Mouse (Mus musculus) spleen, postnatal 10 days (tissue): ENCODE measurements around the gene Iqcf1.

ENCODE experiments used
- DNase-seq, 2 experiments: peaks; one replicate each; pipeline ENCODE4 v3.0.0; 2021 to 2022; ENCODE audit warnings: low spot score in 2 of 2

Gene Iqcf1

GRCm38 (mm10) chr9:106499667-106500066 lies at the start of gene Iqcf1:
TSS of gene Iqcf1 (plus strand) at chr9:106499967.
- no peak for DNase-seq

- DNase-seq, result no peak
These were observed 49.1 kb upstream of the Iqcf1 start for GRCm38 (mm10) chr9:106450661-106451060.

DNA sequence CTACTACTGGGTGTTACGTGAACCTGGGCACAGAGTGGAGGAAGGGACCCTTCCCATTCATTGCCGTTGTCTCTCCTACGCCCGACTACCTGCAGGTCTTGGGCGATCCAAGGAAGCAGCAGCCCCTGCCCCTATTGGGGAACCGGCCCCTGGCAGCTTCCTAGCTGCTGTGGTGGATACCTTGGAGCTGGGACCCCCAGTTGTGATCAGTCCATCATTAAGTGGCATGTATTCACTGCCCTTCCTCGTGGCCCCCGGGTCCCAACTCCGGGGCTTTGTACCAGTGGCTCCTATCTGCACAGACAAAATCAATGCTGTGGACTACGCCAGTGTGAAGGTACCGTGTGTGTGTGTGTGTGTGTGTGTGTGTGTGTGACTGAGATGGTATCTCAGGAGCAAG lies 48.5 kb upstream of the Iqcf1 start:
- DNase-seq, result no peak

- DNase-seq, result no peak
These were observed 47.9 kb upstream of the Iqcf1 start for GRCm38 (mm10) chr9:106451899-106452298.

- DNase-seq, result no peak
These were observed 47.4 kb upstream of the Iqcf1 start for GRCm38 (mm10) chr9:106452351-106452750.

DNA sequence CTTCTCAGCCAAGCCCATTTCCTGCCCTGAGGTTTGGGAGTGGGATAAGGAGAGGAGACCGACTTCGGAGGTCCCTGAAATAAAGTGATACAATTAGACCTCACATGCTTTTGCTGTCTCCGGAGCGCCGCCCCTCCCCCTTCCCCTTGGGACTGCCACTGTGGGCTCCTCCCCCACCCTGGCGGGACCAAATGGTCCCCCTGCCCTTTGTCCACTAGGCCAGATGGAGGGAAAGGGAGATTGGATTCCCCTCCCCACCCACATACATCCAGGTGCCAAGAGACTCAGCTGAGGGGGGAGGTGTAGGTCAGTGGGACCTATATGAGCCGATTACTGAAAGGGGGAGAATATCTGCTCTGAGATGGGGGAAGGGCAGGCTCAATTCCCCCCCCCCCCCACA lies 46.9 kb upstream of the Iqcf1 start:
- no peak for DNase-seq

- peak; percentile 37 to 40 for DNase-seq
These were observed 46.3 kb upstream of the Iqcf1 start, which contains the start of gene Pcbp4 for GRCm38 (mm10) chr9:106453271-106454070. TSS of gene Pcbp4 (plus strand) at chr9:106453291.

GRCm38 (mm10) chr9:106454071-106454761 lies 45.6 kb upstream of the Iqcf1 start:
- DNase-seq, result no peak

DNA sequence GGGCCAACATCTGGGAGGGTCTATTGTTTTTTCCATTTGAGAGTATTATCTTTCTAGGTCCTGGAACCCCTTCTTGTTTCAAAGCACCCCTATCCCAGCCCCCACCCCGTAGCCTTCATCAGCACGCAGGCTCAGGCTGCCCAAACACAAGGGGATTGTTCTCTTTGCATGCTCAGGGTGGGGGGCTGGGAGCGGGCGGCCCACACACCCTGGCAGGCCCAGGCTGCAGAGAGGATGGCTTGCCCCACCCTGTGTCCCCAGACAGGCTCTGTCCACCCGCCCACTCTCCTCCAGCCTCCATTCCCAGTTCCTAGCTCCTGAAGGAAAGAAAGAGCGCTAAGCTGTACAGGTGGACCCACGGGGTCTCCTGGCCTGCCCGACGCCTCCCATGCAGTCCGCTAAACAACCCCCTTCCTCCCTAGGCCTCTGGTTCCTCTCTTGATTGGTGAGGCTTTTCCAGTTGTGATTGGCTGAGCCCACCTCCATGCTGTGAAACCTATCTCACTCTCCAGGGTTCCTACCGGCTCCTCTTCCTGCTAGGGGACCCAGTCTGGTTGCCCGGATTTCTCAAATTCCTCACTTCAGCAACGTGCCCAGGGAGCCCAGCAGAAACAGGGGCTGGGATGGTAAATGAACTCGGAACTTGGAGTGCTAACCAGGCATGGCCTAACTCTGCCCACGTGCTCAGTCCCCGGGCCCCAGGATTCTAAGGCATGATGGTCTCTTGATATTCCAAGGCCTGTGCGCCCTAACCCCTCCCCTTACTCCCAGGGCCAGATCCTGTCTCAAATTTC lies 44.7 kb upstream of the Iqcf1 start:
- DNase-seq, result no peak

DNA sequence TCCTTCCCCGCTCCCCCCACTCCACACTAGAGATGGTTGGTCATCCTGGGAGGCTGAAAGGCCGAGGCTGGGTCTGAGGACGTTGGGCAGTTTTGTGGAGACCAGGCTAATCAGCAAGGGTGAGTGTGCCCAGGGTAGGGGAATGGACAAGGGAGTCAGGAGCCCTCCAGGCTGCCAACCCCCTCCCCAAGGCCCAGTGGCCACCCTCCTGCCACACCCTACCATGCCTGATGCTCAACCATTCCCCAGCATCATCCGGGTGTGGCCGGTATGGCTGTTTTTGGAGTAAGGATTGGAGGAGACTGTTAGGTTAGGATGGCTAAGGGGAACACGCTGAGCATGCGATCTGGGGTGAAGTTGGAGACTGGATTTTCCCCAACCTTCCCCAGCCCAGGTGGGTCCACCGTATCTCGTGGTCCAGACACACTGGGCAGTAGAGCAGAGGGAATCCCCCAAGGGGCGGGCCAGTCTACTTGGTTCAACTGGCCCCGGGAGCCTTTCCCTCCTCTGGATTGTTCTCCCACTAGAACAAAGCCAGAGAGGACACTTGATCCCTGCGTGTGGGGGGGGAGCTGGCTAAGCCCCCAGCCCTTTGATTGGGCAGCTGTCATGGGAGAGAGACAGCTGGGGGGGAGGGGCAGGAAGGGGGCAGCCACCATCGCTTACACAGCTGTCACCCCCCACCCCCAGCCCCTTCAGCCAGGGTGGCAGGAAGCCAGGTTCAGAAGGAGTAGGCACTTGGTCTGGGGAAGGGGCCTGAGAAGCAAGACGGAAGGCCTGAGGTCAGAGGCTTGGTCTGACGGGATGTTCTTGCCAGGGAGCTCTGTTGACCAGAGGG lies 43.2 kb upstream of the Iqcf1 start:
- no peak for DNase-seq

DNA sequence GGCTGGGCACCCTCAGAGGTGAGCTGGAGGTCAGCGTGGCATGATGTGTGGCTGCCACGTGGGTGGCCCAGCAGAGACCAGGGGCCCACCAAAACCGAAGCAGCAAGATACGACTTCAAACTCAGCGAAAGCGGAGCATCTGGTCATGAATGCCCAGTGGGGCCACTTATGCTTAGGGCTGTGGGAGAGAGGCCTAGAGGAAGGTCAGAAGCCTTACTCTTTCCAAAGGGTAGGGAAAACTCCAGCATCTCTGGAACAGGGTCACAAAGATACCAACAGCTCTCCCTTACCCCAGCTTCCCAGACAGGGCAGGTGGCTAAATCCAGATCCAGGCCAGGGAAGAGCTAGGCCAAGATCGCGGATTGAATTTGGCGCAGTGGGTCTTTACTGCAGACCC lies 42.6 kb upstream of the Iqcf1 start:
- DNase-seq, result no peak

GRCm38 (mm10) chr9:106457920-106458319 lies 41.8 kb upstream of the Iqcf1 start:
- DNase-seq, result no peak

- no peak for DNase-seq
These were observed 39.8 kb upstream of the Iqcf1 start for GRCm38 (mm10) chr9:106459946-106460345.

DNA sequence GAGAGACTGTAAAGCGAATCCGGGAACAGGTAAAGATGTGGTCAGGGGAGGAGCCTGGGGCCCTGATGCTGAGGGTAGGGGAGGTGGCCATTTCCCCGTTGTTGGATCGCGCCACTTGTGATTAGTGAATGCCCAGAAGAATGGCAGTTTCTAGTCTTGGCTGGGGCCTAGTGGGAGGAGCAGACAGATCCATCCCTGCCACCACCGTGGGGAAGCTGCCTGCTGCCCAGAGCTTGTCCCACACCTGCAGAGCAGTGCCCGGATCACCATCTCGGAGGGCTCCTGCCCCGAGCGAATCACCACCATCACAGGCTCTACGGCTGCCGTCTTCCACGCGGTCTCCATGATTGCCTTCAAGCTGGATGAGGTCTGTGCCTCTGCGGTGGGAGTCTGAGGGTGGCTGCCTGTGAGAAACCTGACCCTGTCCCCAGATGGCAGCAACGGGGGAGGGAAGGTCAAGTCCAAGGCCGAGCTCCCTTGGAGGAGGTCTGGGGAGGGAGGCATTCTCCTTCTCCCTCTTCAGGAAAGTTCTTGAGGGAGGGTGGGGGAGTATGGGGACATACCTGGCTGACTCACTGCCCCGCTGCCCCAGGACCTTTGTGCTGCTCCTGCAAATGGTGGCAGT lies 39.3 kb upstream of the Iqcf1 start:
- no peak for DNase-seq

DNA sequence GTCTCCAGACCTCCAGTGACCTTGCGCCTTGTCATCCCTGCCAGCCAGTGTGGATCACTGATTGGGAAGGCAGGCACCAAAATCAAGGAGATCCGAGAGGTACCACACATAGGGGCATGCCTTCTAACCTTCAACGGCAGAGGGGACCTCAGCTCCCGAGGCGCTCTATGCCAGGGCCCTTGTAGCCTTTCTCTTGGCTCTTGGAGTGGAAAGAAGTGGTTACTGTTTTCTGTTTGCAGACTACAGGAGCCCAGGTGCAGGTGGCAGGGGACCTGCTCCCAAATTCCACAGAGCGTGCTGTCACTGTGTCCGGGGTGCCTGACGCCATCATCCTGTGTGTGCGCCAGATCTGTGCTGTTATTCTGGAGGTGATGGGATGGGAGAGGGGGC lies 38.7 kb upstream of the Iqcf1 start:
- DNase-seq, result no peak

DNA sequence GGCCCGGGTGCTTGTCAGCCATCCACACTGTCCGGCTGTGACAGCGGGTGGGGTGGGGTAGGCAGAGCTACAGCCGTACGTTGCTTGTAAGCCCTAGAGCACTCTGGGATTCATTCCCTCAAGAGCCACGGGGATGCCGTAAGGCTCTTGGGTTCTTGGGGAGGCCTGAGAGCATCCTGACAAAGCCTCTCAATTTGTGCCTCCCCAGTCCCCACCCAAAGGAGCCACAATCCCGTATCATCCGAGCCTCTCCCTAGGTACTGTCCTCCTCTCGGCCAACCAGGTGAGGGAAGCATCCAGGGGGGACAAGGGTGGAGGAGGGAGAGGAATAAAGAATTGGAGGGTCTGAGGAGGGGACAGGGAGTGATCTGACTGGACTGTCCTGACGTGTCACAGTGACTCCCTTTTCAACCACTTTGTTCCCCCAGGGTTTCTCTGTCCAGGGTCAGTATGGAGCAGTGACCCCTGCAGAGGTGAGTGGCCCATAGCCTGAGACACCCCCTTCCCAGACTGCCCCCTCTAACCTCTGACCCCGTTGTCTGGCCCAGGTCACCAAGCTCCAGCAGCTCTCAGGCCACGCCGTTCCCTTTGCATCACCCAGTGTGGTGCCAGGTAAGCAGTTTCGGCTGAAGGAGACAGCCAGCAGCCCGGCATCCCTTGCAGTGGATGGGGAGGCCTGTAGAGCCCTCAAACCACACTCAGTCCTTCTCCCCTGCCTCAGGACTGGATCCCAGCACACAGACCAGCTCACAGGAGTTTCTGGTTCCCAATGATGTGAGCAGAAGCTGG lies 37.9 kb upstream of the Iqcf1 start:
- no peak for DNase-seq

DNA sequence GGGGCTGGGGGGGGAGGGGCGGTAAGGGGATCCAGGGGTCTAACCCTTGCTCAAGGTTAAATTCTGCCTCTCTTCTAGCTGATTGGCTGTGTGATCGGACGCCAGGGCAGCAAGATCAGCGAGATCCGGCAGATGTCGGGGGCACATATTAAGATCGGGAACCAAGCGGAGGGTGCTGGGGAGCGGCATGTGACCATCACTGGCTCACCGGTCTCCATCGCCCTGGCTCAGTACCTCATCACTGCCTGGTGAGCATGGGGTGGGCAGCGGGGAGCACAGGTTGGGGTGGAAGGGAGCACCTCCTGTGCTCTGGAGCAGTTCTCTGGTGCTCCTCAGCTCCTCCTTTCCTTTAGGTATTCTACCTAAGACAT lies 37.4 kb upstream of the Iqcf1 start:
- DNase-seq, result no peak

DNA sequence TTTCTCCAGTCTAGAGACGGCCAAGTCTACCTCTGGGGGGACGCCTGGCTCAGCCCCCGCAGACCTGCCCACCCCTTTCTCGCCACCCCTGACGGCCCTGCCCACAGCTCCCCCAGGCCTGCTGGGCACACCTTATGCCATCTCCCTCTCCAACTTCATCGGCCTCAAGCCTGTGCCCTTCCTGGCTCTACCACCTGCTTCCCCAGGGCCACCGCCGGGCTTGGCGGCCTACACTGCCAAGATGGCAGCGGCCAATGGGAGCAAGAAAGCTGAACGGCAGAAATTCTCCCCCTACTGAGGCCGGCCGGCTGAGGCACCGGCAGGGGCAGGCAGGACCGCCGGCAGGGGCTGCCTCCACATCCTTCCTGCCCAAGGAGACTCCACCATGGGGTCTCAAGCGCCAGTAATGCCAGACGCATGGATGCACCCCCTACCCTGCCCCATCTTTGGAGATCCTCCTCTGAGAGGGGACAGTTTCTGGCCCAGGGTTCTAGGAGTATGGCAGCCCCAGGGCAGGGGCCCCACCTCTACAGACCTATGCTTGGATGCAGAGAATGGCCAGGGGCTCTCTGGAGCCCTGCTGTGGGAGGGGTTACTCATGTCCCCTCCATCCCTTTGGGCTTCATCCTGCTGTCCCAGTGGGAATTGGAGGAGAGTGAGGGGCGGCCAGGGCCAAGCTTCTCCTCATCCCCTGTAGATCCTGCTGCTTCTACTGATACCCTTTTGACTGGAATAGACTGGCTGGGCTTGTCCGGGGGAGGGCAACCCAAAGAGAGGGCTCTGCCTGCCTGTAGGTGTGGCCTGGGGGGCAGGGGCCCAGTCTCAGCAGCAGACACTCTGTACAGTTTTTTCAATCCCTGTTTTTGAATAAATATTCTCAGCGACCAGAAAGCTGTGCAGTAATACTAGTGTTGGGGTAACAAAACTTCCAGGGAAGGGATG lies 36.4 kb upstream of the Iqcf1 start:
- no peak for DNase-seq
